Mouse (Mus musculus) heart, embryonic 10.5 days (tissue): ENCODE measurements at regions not wholly inside any gene's neighbourhood (a gene's known extent, or its start where the extent isn't known, plus 50 kb on each side); places are given as distances from the start of the nearest gene placed in this dataset.

Experiments used
- DNase-seq: peaks from one replicate; pipeline ENCODE4 v3.0.0-alpha.2; 2017; ENCODE audit warnings: low spot score
- H3K27ac ChIP-seq: fragments of 300-500 bp; sonication (generic); 2 replicates; pipeline ENCODE4 v1.5.1; 2016; ENCODE audit warnings: mild to moderate bottlenecking
- H3K27me3 ChIP-seq: fragments of 300-500 bp; sonication (generic); 2 replicates; pipeline ENCODE4 v1.6.1; 2016; ENCODE audit warnings: mild to moderate bottlenecking; ENCODE audit not compliant: poor library complexity, insufficient read depth, severe bottlenecking
- H3K36me3 ChIP-seq: fragments of 300-500 bp; sonication (generic); 2 replicates; pipeline ENCODE4 v1.6.1; 2016; ENCODE audit warnings: mild to moderate bottlenecking, moderate library complexity
- H3K4me1 ChIP-seq: fragments of 300-500 bp; sonication (generic); 2 replicates; pipeline ENCODE4 v1.6.1; 2016; ENCODE audit warnings: mild to moderate bottlenecking
- H3K4me3 ChIP-seq: fragments of 300-500 bp; sonication (generic); 2 replicates; pipeline ENCODE4 v1.5.1; 2016; ENCODE audit warnings: mild to moderate bottlenecking, moderate library complexity
- H3K9me3 ChIP-seq: fragments of 300-500 bp; sonication (generic); 2 replicates; pipeline ENCODE4 v1.6.1; 2016; ENCODE audit warnings: mild to moderate bottlenecking, moderate library complexity
- WGBS: fragments of 180-500 bp; shearing (Covaris S2); methylation state at CpG from one replicate; pipeline ENCODE4 v1.1.7; 2016; 5-methylcytosine and 5-hydroxymethylcytosine counted together

GRCm38 (mm10) chr13:44630061-44630460, 99.2 kb upstream of the Jarid2 start:
- peak overlapping the region; percentile 75 for H3K27ac ChIP-seq
- H3K36me3 ChIP-seq = no peaks in the 10 kb centered on the region
- H3K4me3 ChIP-seq = no peak overlapping the region
- H3K27me3 ChIP-seq = no peaks in the 10 kb centered on the region
- no peak for DNase-seq
- H3K4me1 ChIP-seq = peaks cover 41% of the 10 kb centered on the region
- H3K9me3 ChIP-seq = no peaks in the 10 kb centered on the region
- 23% methylated on average over 6 of the region's 6 CpGs for WGBS

- 17% methylated on average over 11 of the region's 11 CpGs for WGBS
- H3K4me1 ChIP-seq = peaks cover 27% of the 10 kb centered on the region
- H3K27me3 ChIP-seq = no peaks in the 10 kb centered on the region
- H3K27ac ChIP-seq = peak overlapping the region; percentile 78; the same call in 1 of the 2 replicates
- H3K36me3 ChIP-seq = no peaks in the 10 kb centered on the region
- H3K4me3 ChIP-seq = peak overlapping the region; percentile 45
- no peak for DNase-seq
- no peaks in the 10 kb centered on the region for H3K9me3 ChIP-seq
These were observed 94.7 kb upstream of the Jarid2 start for GRCm38 (mm10) chr13:44634616-44635015.

GRCm38 (mm10) chr13:44635221-44636007, 93.9 kb upstream of the Jarid2 start:
- WGBS = 13% methylated on average over 9 of the region's 12 CpGs
- peak overlapping the region; percentile 78 for H3K27ac ChIP-seq

GRCm38 (mm10) chr13:44636008-44636335, 93.3 kb upstream of the Jarid2 start:
- Histone ChIP-seq H3K36me3 (no peaks in the 10 kb centered on the region), H3K27me3 (no peaks in the 10 kb centered on the region), H3K9me3 (no peaks in the 10 kb centered on the region), H3K4me1 (peaks cover 16% of the 10 kb centered on the region), H3K27ac (peak overlapping the region; percentile 78), H3K4me3 (no peak overlapping the region)
- DNase-seq = no peak
- WGBS = 29% methylated on average over 2 of the region's 2 CpGs

More at GRCm38 (mm10) chr13:44635221-44636007, 93.9 kb upstream of the Jarid2 start:
- DNase-seq = no peak
- peak overlapping the region; percentile 45 for H3K4me3 ChIP-seq
- H3K36me3 ChIP-seq = no peaks in the 10 kb centered on the region
- no peaks in the 10 kb centered on the region for H3K9me3 ChIP-seq
- H3K4me1 ChIP-seq = peaks cover 19% of the 10 kb centered on the region
- no peaks in the 10 kb centered on the region for H3K27me3 ChIP-seq

- DNase-seq = no peak
- no peak overlapping the region for H3K27ac ChIP-seq
- WGBS = 64% methylated on average over 7 of the region's 7 CpGs
- no peaks in the 10 kb centered on the region for H3K4me1 ChIP-seq
- H3K27me3 ChIP-seq = no peaks in the 10 kb centered on the region
- no peaks in the 10 kb centered on the region for H3K36me3 ChIP-seq
- no peaks in the 10 kb centered on the region for H3K9me3 ChIP-seq
- no peak overlapping the region for H3K4me3 ChIP-seq
These were observed 86.9 kb upstream of the Jarid2 start for GRCm38 (mm10) chr13:44642361-44642760.

- H3K4me3 ChIP-seq = peak overlapping the region; percentile 16; the same call in 1 of the 2 replicates
- DNase-seq = no peak
- WGBS = 39% methylated on average over 13 of the region's 13 CpGs
- no peaks in the 10 kb centered on the region for H3K9me3 ChIP-seq
- H3K27ac ChIP-seq = no peak overlapping the region
- no peaks in the 10 kb centered on the region for H3K36me3 ChIP-seq
- H3K4me1 ChIP-seq = no peaks in the 10 kb centered on the region
- peaks cover 20% of the 10 kb centered on the region; the same call in 1 of the 2 replicates for H3K27me3 ChIP-seq
These were observed 79.2 kb upstream of the Jarid2 start for GRCm38 (mm10) chr13:44650052-44650451.

- H3K4me3 ChIP-seq = no peak overlapping the region
- no peak overlapping the region for H3K27ac ChIP-seq
- 26% methylated on average over 22 of the region's 22 CpGs for WGBS
- no peak for DNase-seq
- H3K36me3 ChIP-seq = no peaks in the 10 kb centered on the region
- no peaks in the 10 kb centered on the region for H3K4me1 ChIP-seq
- no peaks in the 10 kb centered on the region for H3K9me3 ChIP-seq
- peaks cover 20% of the 10 kb centered on the region; the same call in 1 of the 2 replicates for H3K27me3 ChIP-seq
These were observed 77.7 kb upstream of the Jarid2 start for GRCm38 (mm10) chr13:44651259-44652238.

- no peak for DNase-seq
- Histone ChIP-seq H3K9me3 (no peaks in the 10 kb centered on the region), H3K36me3 (no peaks in the 10 kb centered on the region), H3K4me3 (no peak overlapping the region), H3K27me3 (no peaks in the 10 kb centered on the region), H3K4me1 (peaks cover 4% of the 10 kb centered on the region; the same call in 1 of the 2 replicates), H3K27ac (no peak overlapping the region)
- 60% methylated on average over 10 of the region's 10 CpGs for WGBS
These were observed 71.3 kb upstream of the Jarid2 start for GRCm38 (mm10) chr13:44657905-44658414.

- 62% methylated on average over 6 of the region's 6 CpGs for WGBS
- Histone ChIP-seq H3K4me3 (no peak overlapping the region), H3K27me3 (no peaks in the 10 kb centered on the region), H3K27ac (no peak overlapping the region), H3K9me3 (no peaks in the 10 kb centered on the region), H3K4me1 (peaks cover 4% of the 10 kb centered on the region; the same call in 1 of the 2 replicates), H3K36me3 (no peaks in the 10 kb centered on the region)
- no peak for DNase-seq
These were observed 69.4 kb upstream of the Jarid2 start for GRCm38 (mm10) chr13:44659861-44660260.

- Histone ChIP-seq H3K9me3 (no peaks in the 10 kb centered on the region), H3K27ac (no peak overlapping the region), H3K27me3 (no peaks in the 10 kb centered on the region), H3K4me1 (peaks cover 1% of the 10 kb centered on the region; the same call in 1 of the 2 replicates), H3K36me3 (no peaks in the 10 kb centered on the region), H3K4me3 (no peak overlapping the region)
- DNase-seq = no peak
- WGBS = 66% methylated on average over 11 of the region's 11 CpGs
These were observed 66.2 kb upstream of the Jarid2 start for GRCm38 (mm10) chr13:44663062-44663461.

GRCm38 (mm10) chr13:44663730-44664129, 65.5 kb upstream of the Jarid2 start:
- Histone ChIP-seq H3K9me3 (no peaks in the 10 kb centered on the region), H3K4me1 (no peaks in the 10 kb centered on the region), H3K4me3 (no peak overlapping the region), H3K27me3 (no peaks in the 10 kb centered on the region), H3K27ac (no peak overlapping the region), H3K36me3 (no peaks in the 10 kb centered on the region)
- WGBS = 68% methylated on average over 7 of the region's 7 CpGs
- DNase-seq = no peak

GRCm38 (mm10) chr13:44669761-44670160, 59.5 kb upstream of the Jarid2 start:
- 61% methylated on average over 6 of the region's 6 CpGs for WGBS
- Histone ChIP-seq H3K27me3 (peaks cover 15% of the 10 kb centered on the region), H3K9me3 (no peaks in the 10 kb centered on the region), H3K4me3 (no peak overlapping the region), H3K36me3 (no peaks in the 10 kb centered on the region), H3K4me1 (peaks cover 11% of the 10 kb centered on the region), H3K27ac (no peak overlapping the region)
- DNase-seq = no peak
